Comparison of ENCODE assay signal across 16 mouse cellular contexts in genomic region chr5:74728186-74728585, GRCm38 (mm10). TPM values are rescaled to one million over a fixed set of nuclear protein-coding genes. Genes with fewer than 3 reads are reported as not detected.
DNase-seq lines count a peak whose midpoint lies in the region.
"Had no signal": no experiment of that assay in that cellular context is flagged by ENCODE, and none has a peak within 500 bp of the region (broad histone marks: within the 10 kb centered on the region; RNA-seq: fewer than 3 reads in every experiment).

No protein-coding gene starts in this region.

- intact Hi-C loops in heart, postnatal 36 days (cut with DNase I): no loop called here

- peak; percentile 75 for DNase-seq in heart, adult 11 months
- DNase-seq in heart, postnatal 36 days: no peak
- peak; percentile 29 for DNase-seq in NIH3T3 (ENCODE audit: low read depth)
- DNase-seq in cerebellum, adult 18-20 months: peak; percentile 30 to 34
- peak; percentile 68 to 77 for DNase-seq in cerebellum, postnatal 10 days
- no peak for DNase-seq in ovary, postnatal 14 days (ENCODE audit: low spot score)
- DNase-seq in adrenal gland, postnatal 4 days (ENCODE audit: low spot score in 2 of 2): no peak
- DNase-seq in gastrocnemius, adult 18-20 months (ENCODE audit: low spot score): no peak
- DNase-seq: adrenal gland, postnatal 25 days; embryo, embryonic 11 days; gastrocnemius, postnatal 36 days; heart, adult 2 months; kidney, adult 18-20 months; kidney, postnatal 4 days; retina, postnatal 1 day; right cerebral cortex, postnatal 14 days had no signal

RNA-seq across cellular contexts. Expression of gene Lnx1, which starts 25.5 kb away (rescaled TPM):
- total RNA-seq in heart, postnatal 36 days (2021): 10 to 100 TPM in 1 of 2 experiments, 1 to 10 TPM in 1; 8.2 to 10.1 TPM
- total RNA-seq in adrenal gland, postnatal 4 days (2021): 1 to 10 TPM; 3.6 to 5.1 TPM
- 1 to 10 TPM; 2.7 to 4.4 TPM for total RNA-seq in gastrocnemius, adult 18-20 months (2021)

Comparison
In these comparisons a context has a peak if more than half of its experiments do, and no peak if none do; other contexts are left out.
1. DNase-seq: peak in heart, adult 11 months (single experiment), NIH3T3 (single experiment), cerebellum, adult 18-20 months (2 of 2) and cerebellum, postnatal 10 days (2 of 2); none in heart, postnatal 36 days (0 of 2), ovary, postnatal 14 days (single experiment), adrenal gland, postnatal 4 days (0 of 2) and gastrocnemius, adult 18-20 months (single experiment).